Mouse (Mus musculus): ENCODE data around the gene Pkdcc. TPM values are rescaled to one million over a fixed set of nuclear protein-coding genes. Genes with fewer than 3 reads are reported as not detected.

Gene Pkdcc
- total RNA-seq, 2 experiments from 2014 or later, result 12.6 to 15.3 TPM

GRCm38 (mm10) chr17:83236202-83236601 is 21.1 kb downstream of the Pkdcc start:
- DNase-seq (ENCODE audit: low spot score in 2 of 2), result no peak
- TF ChIP-seq CTCF (conservative IDR thresholded peaks at IDR 0.05), result no peak
- Histone ChIP-seq H3K4me3 (no peak overlapping the region), H3K27ac (no peak overlapping the region)

GRCm38 (mm10) chr17:83238123-83239058 is 23.3 kb downstream of the Pkdcc start:
- no peak overlapping the region for H3K27ac ChIP-seq
- no peak for DNase-seq (ENCODE audit: low spot score in 2 of 2)
- no peak overlapping the region for H3K4me3 ChIP-seq
- TF ChIP-seq CTCF (conservative IDR thresholded peaks at IDR 0.05), result no peak

- no peak for TF ChIP-seq CTCF (conservative IDR thresholded peaks at IDR 0.05)
- no peak overlapping the region for H3K4me3 ChIP-seq
- DNase-seq (ENCODE audit: low spot score in 2 of 2), result no peak
- H3K27ac ChIP-seq, result no peak overlapping the region
These were observed 29.4 kb downstream of the Pkdcc start for GRCm38 (mm10) chr17:83244502-83244901.

GRCm38 (mm10) chr17:83245460-83245859 is 30.4 kb downstream of the Pkdcc start:
- no peak for DNase-seq (ENCODE audit: low spot score in 2 of 2)
- H3K27ac ChIP-seq, result no peak overlapping the region
- no peak for TF ChIP-seq CTCF (conservative IDR thresholded peaks at IDR 0.05)
- no peak overlapping the region for H3K4me3 ChIP-seq

- Histone ChIP-seq H3K4me3 (no peak overlapping the region), H3K27ac (no peak overlapping the region)
- no peak for DNase-seq (ENCODE audit: low spot score in 2 of 2)
- TF ChIP-seq CTCF (conservative IDR thresholded peaks at IDR 0.05), result no peak
These were observed 31.0 kb downstream of the Pkdcc start for GRCm38 (mm10) chr17:83246090-83246489.

- DNase-seq (ENCODE audit: low spot score in 2 of 2), result no peak
- H3K4me3 ChIP-seq, result no peak overlapping the region
- TF ChIP-seq CTCF (conservative IDR thresholded peaks at IDR 0.05), result no peak
- H3K27ac ChIP-seq, result no peak overlapping the region
These were observed 32.1 kb downstream of the Pkdcc start for GRCm38 (mm10) chr17:83247176-83247575.

- no peak overlapping the region for H3K27ac ChIP-seq
- no peak for DNase-seq (ENCODE audit: low spot score in 2 of 2)
- TF ChIP-seq CTCF (conservative IDR thresholded peaks at IDR 0.05), result no peak
- no peak overlapping the region for H3K4me3 ChIP-seq
These were observed 33.4 kb downstream of the Pkdcc start for GRCm38 (mm10) chr17:83248467-83248866.

- DNase-seq (ENCODE audit: low spot score in 2 of 2), result no peak
- H3K27ac ChIP-seq, result no peak overlapping the region
- no peak overlapping the region for H3K4me3 ChIP-seq
- no peak for TF ChIP-seq CTCF (conservative IDR thresholded peaks at IDR 0.05)
These were observed 35.9 kb downstream of the Pkdcc start for GRCm38 (mm10) chr17:83250903-83251526.

GRCm38 (mm10) chr17:83253051-83253649 is 38.1 kb downstream of the Pkdcc start:
- no peak overlapping the region for H3K4me3 ChIP-seq
- peak; percentile 94 for TF ChIP-seq CTCF (conservative IDR thresholded peaks at IDR 0.05)
- peak; percentile 42 to 59 for DNase-seq (ENCODE audit: low spot score in 2 of 2)
- no peak overlapping the region for H3K27ac ChIP-seq

- H3K4me3 ChIP-seq, result peak overlapping the region; percentile 52
- TF ChIP-seq CTCF (conservative IDR thresholded peaks at IDR 0.05), result no peak
- DNase-seq (ENCODE audit: low spot score in 2 of 2), result peak; percentile 77 to 87
- H3K27ac ChIP-seq, result peak overlapping the region; percentile 39; the same call in 1 of the 2 replicates
These were observed 52.4 kb downstream of the Pkdcc start for GRCm38 (mm10) chr17:83267202-83268128.

- peak; percentile 69 to 87 for DNase-seq (ENCODE audit: low spot score in 2 of 2)
- no peak overlapping the region for H3K4me3 ChIP-seq
- no peak overlapping the region for H3K27ac ChIP-seq
- TF ChIP-seq CTCF (conservative IDR thresholded peaks at IDR 0.05), result peak; percentile 90
These were observed 56.4 kb downstream of the Pkdcc start for GRCm38 (mm10) chr17:83271509-83271908.

GRCm38 (mm10) chr17:83272641-83273040 is 57.5 kb downstream of the Pkdcc start:
- DNase-seq (ENCODE audit: low spot score in 2 of 2), result no peak
- no peak for TF ChIP-seq CTCF (conservative IDR thresholded peaks at IDR 0.05)
- Histone ChIP-seq H3K4me3 (no peak overlapping the region), H3K27ac (no peak overlapping the region)
